Mouse (Mus musculus) heart, embryonic 12.5 days (tissue): ENCODE measurements around the gene Ak6. TPM values are rescaled to one million over a fixed set of nuclear protein-coding genes. Genes with fewer than 3 reads are reported as not detected.

Experiments used
- ATAC-seq: fragments of 200-750 bp; cut with Nextera tagmentation; 2 replicates; pipeline ENCODE4 v1.8.0; 2017; ENCODE audit warnings: moderate TSS enrichment, moderate library complexity; ENCODE audit not compliant: insufficient number of reproducible peaks, low FRiP score
- H3K27ac ChIP-seq: fragments of 300-500 bp; sonication (generic); 2 replicates; pipeline ENCODE4 v1.5.1; 2016; ENCODE audit warnings: mild to moderate bottlenecking, moderate library complexity; ENCODE audit not compliant: poor library complexity, severe bottlenecking
- H3K27me3 ChIP-seq: fragments of 300-500 bp; sonication (generic); replicated peaks from 2 replicates; pipeline ENCODE4 v1.6.1; 2016; ENCODE audit warnings: mild to moderate bottlenecking, moderate library complexity
- H3K36me3 ChIP-seq: fragments of 300-500 bp; sonication (generic); 2 replicates; pipeline ENCODE4 v1.6.1; 2016; ENCODE audit warnings: mild to moderate bottlenecking, moderate library complexity
- H3K4me1 ChIP-seq: fragments of 300-500 bp; sonication (generic); replicated peaks from 2 replicates; pipeline ENCODE4 v1.6.1; 2016; ENCODE audit warnings: mild to moderate bottlenecking
- H3K4me2 ChIP-seq: fragments of 300-500 bp; sonication (generic); 2 replicates; pipeline ENCODE4 v1.6.1; 2016; ENCODE audit warnings: mild to moderate bottlenecking, moderate library complexity
- H3K4me3 ChIP-seq: fragments of 300-500 bp; sonication (generic); 2 replicates; pipeline ENCODE4 v1.5.1; 2016; ENCODE audit warnings: mild to moderate bottlenecking
- H3K9ac ChIP-seq: fragments of 300-500 bp; sonication (generic); 2 replicates; pipeline ENCODE4 v1.6.1; 2016; ENCODE audit warnings: mild to moderate bottlenecking, moderate library complexity
- H3K9me3 ChIP-seq: fragments of 300-500 bp; sonication (generic); replicated peaks from 2 replicates; pipeline ENCODE4 v1.6.1; 2016; ENCODE audit warnings: mild to moderate bottlenecking, moderate library complexity
- WGBS: fragments of 180-500 bp; shearing (Covaris S2); methylation state at CpG from one replicate; pipeline ENCODE4 v1.1.7; 2016; 5-methylcytosine and 5-hydroxymethylcytosine counted together
- polyA plus RNA-seq: library from polyadenylated mRNA; unstranded; fragments of >200 nt; fragmentation: Nextera tagmentation; extraction: Ambion mirVana; gene quantifications from 2 replicates; pipeline ENCODE4 v1.2.1, GENCODE M21; 2016

Gene Ak6
- polyA plus RNA-seq, 1 experiment from 2014 or later, result 216 TPM

DNA sequence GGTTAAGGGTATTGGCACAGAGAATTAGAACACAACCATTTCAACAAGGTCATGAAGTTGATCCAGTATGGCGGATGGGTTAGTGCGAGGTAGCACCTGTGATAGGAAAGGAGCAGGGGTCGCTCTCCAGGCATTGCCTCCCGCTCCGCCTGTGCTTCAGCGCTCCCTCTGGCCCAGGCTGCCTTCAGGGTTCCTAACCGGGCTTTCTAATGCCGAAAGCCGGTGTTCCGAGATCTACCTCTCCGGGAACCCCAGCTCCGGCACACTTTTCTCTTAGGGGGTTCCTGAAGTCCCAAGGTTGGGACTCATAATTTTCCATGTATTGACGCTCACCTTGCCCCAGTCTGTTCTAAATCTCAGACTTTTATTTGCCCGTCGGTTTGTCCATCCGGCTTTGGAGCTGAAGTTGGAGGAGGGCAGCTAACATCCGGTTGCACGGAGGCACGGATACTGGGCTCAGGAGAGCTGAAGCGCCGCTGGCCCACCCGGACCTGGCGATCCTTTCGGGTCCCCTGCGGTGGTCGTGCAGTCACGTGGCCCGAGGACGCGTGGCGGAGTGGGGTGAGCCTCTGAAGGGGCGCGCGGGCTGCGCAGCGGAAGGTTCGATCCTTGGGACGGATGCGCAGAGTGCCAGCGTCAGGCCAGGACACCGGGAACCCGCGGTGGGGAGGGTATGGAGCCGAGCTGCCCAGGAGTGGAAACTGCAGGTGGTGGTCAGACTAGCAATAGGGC is 18.7 kb downstream of the Ak6 start, which contains the start of gene Ccdc125:
Ccdc125 (plus strand) TSS at position 427 of the 732 bp plus-strand sequence.
- Histone ChIP-seq H3K36me3 (peaks cover 15% of the 10 kb centered on the region), H3K9ac (peak within 1 kb of the TSS; percentile 72), H3K4me1 (0 out of 2 replicates have a peak, but pooled peaks cover 7% of the 10 kb centered on the region), H3K27ac (peak within 1 kb of the TSS; percentile 61), H3K9me3 (0 out of 2 replicates have a peak, but pooled peaks cover 4% of the 10 kb centered on the region), H3K27me3 (no peaks in the 10 kb centered on the region), H3K4me3 (peak within 1 kb of the TSS; percentile 65), H3K4me2 (peak within 1 kb of the TSS; percentile 74)
- peak; percentile 67 for ATAC-seq
- WGBS, result under 1% methylated on average over 44 of the region's 44 CpGs

GRCm38 (mm10) chr13:100670181-100670741 is 19.5 kb downstream of the Ak6 start:
- Histone ChIP-seq H3K36me3 (peaks cover 12% of the 10 kb centered on the region), H3K9ac (peak overlapping the region; percentile 72; the same call in 1 of the 2 replicates), H3K4me2 (peak overlapping the region; percentile 74), H3K27ac (no peak overlapping the region), H3K4me1 (0 out of 2 replicates have a peak, but pooled peaks cover 7% of the 10 kb centered on the region), H3K27me3 (no peaks in the 10 kb centered on the region), H3K4me3 (peak overlapping the region; percentile 65), H3K9me3 (0 out of 2 replicates have a peak, but pooled peaks cover 4% of the 10 kb centered on the region)
- ATAC-seq, result no peak
- WGBS, result 50% methylated on average over 9 of the region's 9 CpGs

DNA sequence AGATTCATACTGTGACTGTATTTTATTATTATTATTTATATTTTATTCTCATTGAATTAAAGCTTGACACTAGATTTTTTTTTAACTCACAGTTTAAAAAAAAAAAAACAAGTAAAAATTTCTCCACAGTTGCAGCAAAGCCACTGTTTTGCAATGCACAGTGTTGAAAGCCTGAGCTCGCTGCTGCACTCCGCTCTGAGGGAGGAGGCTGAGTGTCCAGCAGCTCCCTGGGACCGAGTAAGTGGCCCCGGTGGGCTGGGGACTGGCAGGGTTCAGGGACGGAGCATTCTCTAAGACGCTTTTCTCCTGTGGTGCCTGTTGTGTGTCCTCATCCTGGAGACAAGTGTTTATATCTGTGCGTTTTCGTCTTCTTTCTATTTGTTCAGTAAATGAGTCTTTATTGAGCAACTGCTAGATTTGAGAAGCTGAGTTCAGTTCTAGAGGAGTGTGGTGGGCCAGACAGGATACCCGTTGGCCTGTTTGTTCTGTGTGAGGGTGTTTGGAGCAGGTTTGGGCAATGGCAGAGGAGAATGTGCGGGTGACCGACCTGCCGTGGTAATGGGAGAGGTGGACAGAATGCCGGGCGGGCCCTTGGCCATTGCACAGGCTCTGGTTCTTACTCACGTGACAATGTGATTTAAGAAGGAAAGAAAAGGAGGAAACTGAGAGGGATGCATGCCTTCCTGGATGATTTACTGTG is 25.3 kb downstream of the Ak6 start:
- H3K9me3 ChIP-seq, result 0 out of 2 replicates have a peak, but pooled peaks cover 4% of the 10 kb centered on the region
- no peaks in the 10 kb centered on the region for H3K4me1 ChIP-seq
- H3K27ac ChIP-seq, result no peak overlapping the region
- H3K9ac ChIP-seq, result no peak overlapping the region
- WGBS, result 83% methylated on average over 15 of the region's 15 CpGs
- no peaks in the 10 kb centered on the region for H3K27me3 ChIP-seq
- H3K4me3 ChIP-seq, result no peak overlapping the region
- no peaks in the 10 kb centered on the region for H3K36me3 ChIP-seq
- ATAC-seq, result no peak
- H3K4me2 ChIP-seq, result no peak overlapping the region

DNA sequence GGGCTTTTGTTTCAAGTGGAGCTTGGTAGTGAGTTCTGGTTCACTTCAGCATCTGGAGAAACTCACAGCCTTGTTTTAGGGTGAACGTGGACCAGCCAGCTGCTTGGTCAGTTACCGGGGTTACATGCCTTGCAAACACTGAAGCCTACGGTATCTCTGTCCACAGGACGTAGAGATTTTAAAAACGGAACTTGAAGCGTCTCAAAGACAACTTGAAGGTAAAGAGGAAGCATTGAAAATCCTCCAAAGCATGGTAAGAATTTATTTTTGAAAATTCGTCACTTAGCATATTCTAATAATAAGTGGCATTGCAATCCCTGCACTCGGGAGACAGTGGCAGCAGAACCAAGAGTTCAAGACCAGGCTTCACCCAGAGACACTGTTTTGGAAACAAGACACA is 30.8 kb downstream of the Ak6 start:
- H3K4me2 ChIP-seq, result no peak overlapping the region
- no peak overlapping the region for H3K9ac ChIP-seq
- 85% methylated on average over 8 of the region's 8 CpGs for WGBS
- ATAC-seq, result no peak
- no peak overlapping the region for H3K27ac ChIP-seq
- no peaks in the 10 kb centered on the region for H3K27me3 ChIP-seq
- H3K4me1 ChIP-seq, result no peaks in the 10 kb centered on the region
- H3K9me3 ChIP-seq, result no peaks in the 10 kb centered on the region
- H3K36me3 ChIP-seq, result peaks cover 5% of the 10 kb centered on the region; the same call in 1 of the 2 replicates
- no peak overlapping the region for H3K4me3 ChIP-seq

DNA sequence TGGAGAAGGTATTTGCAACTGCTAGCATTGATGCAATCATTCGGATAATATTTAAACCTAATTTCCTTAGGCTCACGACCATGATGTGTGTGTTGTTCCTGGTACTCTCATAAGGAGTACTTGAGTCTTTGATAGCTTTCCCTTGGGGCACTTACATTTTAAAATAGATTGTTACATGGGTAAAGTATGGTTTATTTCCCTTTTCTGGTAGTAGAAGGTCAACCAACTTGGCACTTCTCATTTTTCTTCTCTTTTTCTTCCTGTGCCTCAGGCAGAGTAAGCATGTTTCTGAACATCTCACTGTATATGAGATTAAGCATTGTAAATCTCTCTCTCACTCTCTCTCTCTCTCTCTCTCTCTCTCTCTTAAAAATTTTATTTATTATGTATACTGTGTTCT is 32.1 kb downstream of the Ak6 start:
- Histone ChIP-seq H3K4me3 (no peak overlapping the region), H3K4me2 (no peak overlapping the region), H3K36me3 (peaks cover 5% of the 10 kb centered on the region; the same call in 1 of the 2 replicates), H3K27me3 (no peaks in the 10 kb centered on the region), H3K9me3 (no peaks in the 10 kb centered on the region), H3K9ac (no peak overlapping the region), H3K27ac (no peak overlapping the region), H3K4me1 (no peaks in the 10 kb centered on the region)
- 74% methylated on average over 2 of the region's 2 CpGs for WGBS
- no peak for ATAC-seq

DNA sequence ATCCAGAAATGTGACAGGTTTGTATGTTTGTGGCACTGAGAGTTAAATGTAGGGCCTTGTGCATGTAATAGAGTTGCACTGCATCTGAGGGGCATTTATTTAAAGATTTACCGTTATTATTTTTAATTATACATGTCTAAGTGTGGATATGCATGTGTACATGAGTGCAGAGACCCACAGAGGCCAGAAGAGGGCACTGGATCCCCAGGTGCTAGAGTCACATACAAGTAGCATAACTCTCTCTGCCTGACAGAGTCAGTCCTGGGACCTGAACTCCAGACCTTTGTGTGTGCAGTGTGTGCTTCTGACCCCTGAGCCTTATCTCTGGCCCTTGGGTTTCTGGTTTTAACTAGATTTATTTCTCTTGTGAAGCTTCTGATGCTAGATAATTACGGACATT is 33.6 kb downstream of the Ak6 start:
- Histone ChIP-seq H3K4me3 (no peak overlapping the region), H3K4me1 (no peaks in the 10 kb centered on the region), H3K4me2 (no peak overlapping the region), H3K9ac (no peak overlapping the region), H3K36me3 (peaks cover 5% of the 10 kb centered on the region; the same call in 1 of the 2 replicates), H3K27ac (no peak overlapping the region), H3K9me3 (no peaks in the 10 kb centered on the region), H3K27me3 (no peaks in the 10 kb centered on the region)
- 64% methylated on average over 2 of the region's 2 CpGs for WGBS
- ATAC-seq, result no peak

DNA sequence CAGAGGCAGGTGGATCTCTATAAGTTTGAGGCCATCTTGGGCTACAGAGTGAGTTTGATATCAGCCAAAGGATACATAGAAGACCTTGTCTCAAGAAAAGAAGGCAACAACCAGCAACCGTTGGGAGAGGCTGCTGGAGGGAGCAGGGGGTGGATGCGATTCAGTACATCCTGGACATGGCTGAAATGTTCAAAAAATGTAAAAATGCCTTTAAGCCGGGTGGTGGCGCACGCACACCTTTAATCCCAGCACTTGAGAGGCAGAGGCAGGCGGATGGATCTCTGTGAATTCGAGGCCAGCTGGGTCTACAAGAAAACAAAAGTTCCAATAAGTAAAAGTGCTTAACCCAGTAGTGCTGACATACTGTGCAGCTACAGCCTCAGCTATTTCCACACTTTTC is 36.7 kb downstream of the Ak6 start:
- no peaks in the 10 kb centered on the region for H3K36me3 ChIP-seq
- H3K4me3 ChIP-seq, result no peak overlapping the region
- H3K9ac ChIP-seq, result no peak overlapping the region
- WGBS, result 53% methylated on average over 7 of the region's 7 CpGs
- H3K27me3 ChIP-seq, result no peaks in the 10 kb centered on the region
- no peaks in the 10 kb centered on the region for H3K4me1 ChIP-seq
- no peaks in the 10 kb centered on the region for H3K9me3 ChIP-seq
- H3K4me2 ChIP-seq, result no peak overlapping the region
- no peak for ATAC-seq
- no peak overlapping the region for H3K27ac ChIP-seq

GRCm38 (mm10) chr13:100697541-100697940 is 46.8 kb downstream of the Ak6 start:
- H3K36me3 ChIP-seq, result peaks cover 72% of the 10 kb centered on the region
- no peak overlapping the region for H3K27ac ChIP-seq
- H3K4me3 ChIP-seq, result no peak overlapping the region
- H3K27me3 ChIP-seq, result no peaks in the 10 kb centered on the region
- no peak overlapping the region for H3K9ac ChIP-seq
- no peaks in the 10 kb centered on the region for H3K9me3 ChIP-seq
- no peak for ATAC-seq
- 94% methylated on average over 3 of the region's 3 CpGs for WGBS
- no peaks in the 10 kb centered on the region for H3K4me1 ChIP-seq
- no peak overlapping the region for H3K4me2 ChIP-seq

- Histone ChIP-seq H3K4me2 (no peak overlapping the region), H3K4me1 (no peaks in the 10 kb centered on the region), H3K9ac (no peak overlapping the region), H3K4me3 (no peak overlapping the region), H3K27ac (no peak overlapping the region), H3K9me3 (no peaks in the 10 kb centered on the region), H3K36me3 (peaks cover 84% of the 10 kb centered on the region), H3K27me3 (no peaks in the 10 kb centered on the region)
- WGBS, result 94% methylated on average over 10 of the region's 10 CpGs
- no peak for ATAC-seq
Measured at GRCm38 (mm10) chr13:100698866-100699265, 48.1 kb downstream of the Ak6 start.

DNA sequence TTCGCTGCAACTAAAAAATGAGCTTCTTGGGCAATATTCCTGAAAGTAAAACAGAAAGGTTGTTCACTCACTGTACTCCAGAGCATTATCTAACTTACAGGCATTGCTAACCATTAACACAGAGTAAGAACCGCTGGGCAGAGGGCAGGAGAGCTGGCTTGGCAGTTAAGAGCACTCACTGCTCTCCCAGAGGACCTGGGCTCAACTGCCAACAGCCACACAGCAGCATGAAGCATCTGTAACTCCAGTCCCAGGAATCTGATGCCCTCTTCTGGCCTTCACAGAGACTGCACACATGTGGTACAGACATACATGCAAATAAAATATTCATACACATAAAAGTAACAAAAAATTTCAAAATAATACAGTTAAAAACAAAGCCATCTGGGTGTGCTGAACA is 52.7 kb downstream of the Ak6 start:
- Histone ChIP-seq H3K4me3 (no peak overlapping the region), H3K36me3 (peaks cover 86% of the 10 kb centered on the region), H3K4me2 (no peak overlapping the region), H3K9me3 (no peaks in the 10 kb centered on the region), H3K9ac (no peak overlapping the region), H3K4me1 (no peaks in the 10 kb centered on the region), H3K27me3 (no peaks in the 10 kb centered on the region), H3K27ac (no peak overlapping the region)
- 91% methylated on average over 2 of the region's 2 CpGs for WGBS
- ATAC-seq, result no peak

DNA sequence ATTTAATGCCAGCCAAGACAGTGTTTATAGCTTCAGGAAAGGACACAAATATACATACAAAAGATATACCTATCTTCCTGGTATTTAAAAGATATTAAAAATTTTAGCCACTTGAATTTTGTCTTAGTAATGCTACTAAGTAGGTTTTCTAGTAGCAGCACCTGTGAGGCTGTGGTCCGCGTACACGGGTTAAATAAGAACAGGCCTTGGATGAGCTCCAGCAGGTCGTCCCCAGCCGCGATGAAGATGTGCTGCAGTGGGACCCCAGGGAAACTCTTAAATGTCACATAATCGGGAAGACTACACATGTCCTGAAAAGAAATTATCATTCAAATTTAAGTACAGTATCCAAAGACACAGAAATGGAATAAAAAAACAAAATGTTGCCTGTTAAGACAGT is 55.4 kb downstream of the Ak6 start:
- ATAC-seq, result no peak
- H3K27ac ChIP-seq, result no peak overlapping the region
- 96% methylated on average over 7 of the region's 7 CpGs for WGBS
- no peak overlapping the region for H3K4me2 ChIP-seq
- no peaks in the 10 kb centered on the region for H3K9me3 ChIP-seq
- H3K9ac ChIP-seq, result no peak overlapping the region
- H3K27me3 ChIP-seq, result no peaks in the 10 kb centered on the region
- no peaks in the 10 kb centered on the region for H3K4me1 ChIP-seq
- H3K36me3 ChIP-seq, result peaks cover 88% of the 10 kb centered on the region
- H3K4me3 ChIP-seq, result no peak overlapping the region
